Mouse (Mus musculus): ENCODE data around the gene Tmem181a.
"Not testable (repeated sequence)": the region's sequence is repeated elsewhere in the genome, so short reads cannot be mapped to it uniquely, and the experiment has no call there.

The Tmem181a gene

GRCm38 (mm10) chr17:6304891-6305290, 48.2 kb downstream of the Tmem181a start:
- intact Hi-C loops (cut with DNase I), result not testable (repeated sequence)

- intact Hi-C loops (cut with DNase I), result not testable (repeated sequence)
These were observed 49.1 kb downstream of the Tmem181a start for GRCm38 (mm10) chr17:6305656-6306270.

GRCm38 (mm10) chr17:6306503-6306902, 49.8 kb downstream of the Tmem181a start:
- intact Hi-C loops (cut with DNase I), result not testable (repeated sequence)

GRCm38 (mm10) chr17:6311716-6312115, 55.1 kb downstream of the Tmem181a start:
- intact Hi-C loops (cut with DNase I), result not testable (repeated sequence)

GRCm38 (mm10) chr17:6312755-6313154, 56.1 kb downstream of the Tmem181a start:
- intact Hi-C loops (cut with DNase I), result not testable (repeated sequence)

- intact Hi-C loops (cut with DNase I), result not testable (repeated sequence)
These were observed 57.8 kb downstream of the Tmem181a start for GRCm38 (mm10) chr17:6314493-6314892.

GRCm38 (mm10) chr17:6315706-6316105, 59.0 kb downstream of the Tmem181a start:
- intact Hi-C loops (cut with DNase I), result not testable (repeated sequence)

- intact Hi-C loops (cut with DNase I), result not testable (repeated sequence)
These were observed 59.9 kb downstream of the Tmem181a start for GRCm38 (mm10) chr17:6316379-6317126.

- intact Hi-C loops (cut with DNase I), result not testable (repeated sequence)
These were observed 60.8 kb downstream of the Tmem181a start, which contains the start of gene Dynlt1a for GRCm38 (mm10) chr17:6317339-6317985. Gene Dynlt1a (minus strand): TSS chr17:6317500.

- intact Hi-C loops (cut with DNase I), result not testable (repeated sequence)
These were observed 64.6 kb downstream of the Tmem181a start for GRCm38 (mm10) chr17:6321081-6321777.

- intact Hi-C loops (cut with DNase I), result not testable (repeated sequence)
These were observed 65.1 kb downstream of the Tmem181a start for GRCm38 (mm10) chr17:6321778-6322101.

GRCm38 (mm10) chr17:6325021-6325420, 68.4 kb downstream of the Tmem181a start:
- intact Hi-C loops (cut with DNase I), result not testable (repeated sequence)

- intact Hi-C loops (cut with DNase I), result not testable (repeated sequence)
These were observed 68.9 kb downstream of the Tmem181a start for GRCm38 (mm10) chr17:6325543-6325942.

- intact Hi-C loops (cut with DNase I), result not testable (repeated sequence)
These were observed 70.9 kb downstream of the Tmem181a start for GRCm38 (mm10) chr17:6327554-6327953.

GRCm38 (mm10) chr17:6328997-6329396, 72.3 kb downstream of the Tmem181a start:
- intact Hi-C loops (cut with DNase I), result not testable (repeated sequence)

- intact Hi-C loops (cut with DNase I), result not testable (repeated sequence)
These were observed 86.1 kb downstream of the Tmem181a start for GRCm38 (mm10) chr17:6342606-6343294.

- intact Hi-C loops (cut with DNase I), result not testable (repeated sequence)
These were observed 98.6 kb downstream of the Tmem181a start for GRCm38 (mm10) chr17:6355256-6355655.

Measured in adrenal gland (tissue).